Mouse (Mus musculus) G1E (cell line): ENCODE results near the gene Retreg2. TPM values are rescaled to one million over a fixed set of nuclear protein-coding genes. Genes with fewer than 3 reads are reported as not detected.

ENCODE experiments used
- ATAC-seq: 2 replicates; pipeline ENCODE4 v1.8.0; 2016; ENCODE audit warnings: mild to moderate bottlenecking; ENCODE audit not compliant: insufficient number of reproducible peaks, poor library complexity, low FRiP score, severe bottlenecking; ENCODE audit errors: extremely low read depth
- DNase-seq: peaks from one replicate; pipeline ENCODE4 v3.0.0; 2012; ENCODE audit warnings: low spot score
- H3K27me3 ChIP-seq: 2 replicates; pipeline ENCODE4 v1.6.1; 2012; ENCODE audit warnings: mild to moderate bottlenecking, low read length, inconsistent platforms; ENCODE audit not compliant: insufficient read depth
- H3K36me3 ChIP-seq: replicated peaks from 2 replicates; pipeline ENCODE3; 2012; ENCODE audit warnings: mild to moderate bottlenecking, inconsistent platforms
- H3K4me1 ChIP-seq: 2 replicates; pipeline ENCODE4 v1.6.1; 2012; ENCODE audit warnings: low read depth, low read length, inconsistent platforms, mixed read lengths; ENCODE audit not compliant: insufficient read depth
- H3K4me3 ChIP-seq: 2 replicates; pipeline ENCODE4 v1.5.1; 2012; ENCODE audit warnings: low read depth, mild to moderate bottlenecking, inconsistent platforms, low read length, moderate library complexity, mixed read lengths
- H3K9me3 ChIP-seq: replicated peaks from 2 replicates; pipeline ENCODE4 v1.6.1; 2012; ENCODE audit warnings: inconsistent platforms
- CTCF ChIP-seq: IDR thresholded peaks from 2 replicates; pipeline ENCODE4 v1.5.1; 2012; ENCODE audit warnings: low read depth, low read length, inconsistent platforms, mixed read lengths
- GATA1 ChIP-seq: IDR thresholded peaks from 2 replicates; pipeline ENCODE4 v1.6.1; 2012; ENCODE audit warnings: borderline replicate concordance, low read length, inconsistent platforms, mixed read lengths
- GATA2 ChIP-seq: IDR thresholded peaks from 2 replicates; pipeline ENCODE4 v1.6.1; 2012; ENCODE audit warnings: low read depth, low read length, inconsistent platforms, borderline replicate concordance
- POLR2AphosphoS5 ChIP-seq: IDR thresholded peaks from 2 replicates; pipeline ENCODE4 v1.6.1; 2012; ENCODE audit warnings: low read depth, low read length, inconsistent platforms; ENCODE audit not compliant: insufficient replicate concordance
- TAL1 ChIP-seq: conservative IDR thresholded peaks from 2 replicates; pipeline ENCODE4 v1.6.1; 2012; ENCODE audit warnings: low read depth, low read length, inconsistent platforms, mixed read lengths
- polyA plus RNA-seq: library from polyadenylated mRNA; stranded (reverse); fragments of >175 nt; gene quantifications from 2 replicates; pipeline ENCODE4 v1.2.3, GENCODE M21; 2012
- total RNA-seq, 2 experiments: library from RNA; stranded (forward) in 1 of 2; stranded (reverse) in 1 of 2; fragments of 200-1000 nt in 1 of 2; fragments of >200 nt in 1 of 2; fragmentation: Nextera tagmentation in 1 of 2; gene quantifications; 2 replicates each; pipeline ENCODE4 v1.2.3; 2014 to 2017

The Retreg2 gene
- total and polyA plus RNA-seq, 3 experiments, result 93.8 to 111 (median 101) TPM

DNA sequence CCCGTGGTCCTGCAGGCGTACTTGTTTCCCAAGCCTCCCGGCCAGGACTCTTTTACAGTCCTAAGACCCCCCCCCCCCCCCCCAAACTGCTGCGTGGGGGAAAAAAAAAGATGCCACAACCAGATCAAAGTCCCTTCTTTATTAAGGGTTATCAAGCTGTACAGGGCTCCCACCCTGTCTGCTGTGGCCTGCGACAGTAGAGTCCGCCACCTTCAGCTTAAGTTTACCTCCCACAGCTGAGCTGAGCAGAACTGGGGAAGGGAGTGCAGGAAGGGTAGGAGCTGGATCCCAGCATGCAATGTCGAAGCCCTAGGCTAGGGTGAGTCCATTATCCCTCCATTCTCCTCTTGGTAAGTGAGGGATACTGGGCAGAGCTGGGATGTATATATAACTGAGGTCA lies 38.2 kb downstream of the Retreg2 start:
- TF ChIP-seq POLR2AphosphoS5, result no peak
- TF ChIP-seq TAL1, result no peak
- TF ChIP-seq GATA1, result no peak
- TF ChIP-seq GATA2, result no peak
- no peak for TF ChIP-seq CTCF
- H3K4me1 ChIP-seq, result peaks cover 62% of the 10 kb centered on the region
- H3K4me3 ChIP-seq, result peak overlapping the region; percentile 80; the same call in 1 of the 2 replicates
- no peaks in the 10 kb centered on the region; the same call in 1 of the 2 replicates for H3K27me3 ChIP-seq
- DNase-seq (no peak), ATAC-seq (no peak)
- peaks cover 82% of the 10 kb centered on the region for H3K36me3 ChIP-seq
- H3K9me3 ChIP-seq, result peaks cover 3% of the 10 kb centered on the region; the same call in 1 of the 2 replicates

DNA sequence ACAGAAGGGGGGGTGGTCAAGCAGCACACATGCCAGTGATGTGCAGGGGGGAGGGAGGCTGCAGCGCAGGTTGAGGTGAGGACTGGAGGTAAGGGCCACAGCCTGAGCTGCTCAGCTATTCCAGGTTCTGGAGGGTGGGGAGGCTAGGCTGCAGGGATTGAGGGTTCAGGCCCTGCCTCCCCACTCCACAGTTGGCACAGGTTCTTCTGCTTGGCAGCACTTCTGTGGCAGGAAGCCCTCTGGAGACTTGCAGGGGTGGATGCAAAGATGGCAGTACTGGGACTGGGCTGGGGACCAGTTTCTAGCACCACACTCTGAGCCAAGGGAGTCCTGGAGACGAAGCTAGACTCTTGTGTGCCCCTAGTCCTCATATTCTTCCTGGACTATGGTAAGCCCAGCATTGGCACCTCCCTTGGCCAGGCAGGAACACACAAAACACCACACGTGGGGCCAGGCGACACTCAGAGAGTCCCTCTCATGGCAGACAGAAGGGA lies 38.8 kb downstream of the Retreg2 start:
- peak overlapping the region; percentile 10; the same call in 1 of the 2 replicates for H3K4me3 ChIP-seq
- no peak for TF ChIP-seq POLR2AphosphoS5
- H3K36me3 ChIP-seq, result peaks cover 82% of the 10 kb centered on the region

DNA sequence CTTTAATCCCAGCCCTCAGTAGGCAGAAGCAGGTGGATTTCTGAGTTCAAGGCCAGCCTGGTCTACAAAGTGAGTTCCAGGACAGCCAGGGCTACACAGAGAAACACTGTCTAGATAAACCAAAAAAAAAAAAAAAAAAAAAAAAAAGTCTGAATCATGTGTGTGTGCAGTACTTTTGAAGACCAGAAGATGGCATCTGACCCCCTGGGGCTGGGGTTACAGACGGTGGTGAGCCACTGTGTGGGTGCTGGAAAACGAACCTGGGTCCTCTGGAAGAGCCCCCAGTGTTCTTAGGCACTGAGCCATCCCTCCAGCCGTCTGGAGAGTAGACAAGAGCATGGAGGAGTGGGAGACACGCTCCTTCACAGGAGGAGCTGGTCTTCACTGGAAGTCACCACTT lies 39.6 kb downstream of the Retreg2 start:
- ATAC-seq (no peak), DNase-seq (no peak)
- TF ChIP-seq GATA2, result no peak
- no peak for TF ChIP-seq POLR2AphosphoS5
- no peak for TF ChIP-seq GATA1
- no peak for TF ChIP-seq TAL1
- TF ChIP-seq CTCF, result no peak
- Histone ChIP-seq H3K36me3 (peaks cover 82% of the 10 kb centered on the region), H3K4me3 (no peak overlapping the region), H3K9me3 (peaks cover 3% of the 10 kb centered on the region; the same call in 1 of the 2 replicates), H3K4me1 (peaks cover 54% of the 10 kb centered on the region), H3K27me3 (no peaks in the 10 kb centered on the region; the same call in 1 of the 2 replicates)

More for the DNA sequence above, 38.8 kb downstream of the Retreg2 start:
- peaks cover 58% of the 10 kb centered on the region for H3K4me1 ChIP-seq
- DNase-seq (no peak), ATAC-seq (no peak)
- no peaks in the 10 kb centered on the region; the same call in 1 of the 2 replicates for H3K27me3 ChIP-seq
- peaks cover 3% of the 10 kb centered on the region; the same call in 1 of the 2 replicates for H3K9me3 ChIP-seq

GRCm38 (mm10) chr1:75185495-75185894 lies 42.9 kb downstream of the Retreg2 start:
- H3K9me3 ChIP-seq, result peaks cover 3% of the 10 kb centered on the region; the same call in 1 of the 2 replicates
- ATAC-seq (no peak), DNase-seq (no peak)
- no peaks in the 10 kb centered on the region; the same call in 1 of the 2 replicates for H3K27me3 ChIP-seq
- no peak for TF ChIP-seq POLR2AphosphoS5
- no peak for TF ChIP-seq CTCF
- TF ChIP-seq TAL1, result no peak
- no peak for TF ChIP-seq GATA2
- TF ChIP-seq GATA1, result no peak
- H3K36me3 ChIP-seq, result peaks cover 97% of the 10 kb centered on the region
- H3K4me1 ChIP-seq, result peaks cover 50% of the 10 kb centered on the region
- no peak overlapping the region for H3K4me3 ChIP-seq

- no peak for ATAC-seq
- H3K4me3 ChIP-seq, result no peak overlapping the region
- peaks cover 86% of the 10 kb centered on the region for H3K36me3 ChIP-seq
- DNase-seq, result no peak
- H3K27me3 ChIP-seq, result no peaks in the 10 kb centered on the region; the same call in 1 of the 2 replicates
- peaks cover 47% of the 10 kb centered on the region for H3K4me1 ChIP-seq
- peaks cover 3% of the 10 kb centered on the region; the same call in 1 of the 2 replicates for H3K9me3 ChIP-seq
- TF ChIP-seq POLR2AphosphoS5 (no peak), GATA2 (no peak), TAL1 (no peak), CTCF (no peak), GATA1 (no peak)
Observed at GRCm38 (mm10) chr1:75187126-75187525, 44.5 kb downstream of the Retreg2 start.

DNA sequence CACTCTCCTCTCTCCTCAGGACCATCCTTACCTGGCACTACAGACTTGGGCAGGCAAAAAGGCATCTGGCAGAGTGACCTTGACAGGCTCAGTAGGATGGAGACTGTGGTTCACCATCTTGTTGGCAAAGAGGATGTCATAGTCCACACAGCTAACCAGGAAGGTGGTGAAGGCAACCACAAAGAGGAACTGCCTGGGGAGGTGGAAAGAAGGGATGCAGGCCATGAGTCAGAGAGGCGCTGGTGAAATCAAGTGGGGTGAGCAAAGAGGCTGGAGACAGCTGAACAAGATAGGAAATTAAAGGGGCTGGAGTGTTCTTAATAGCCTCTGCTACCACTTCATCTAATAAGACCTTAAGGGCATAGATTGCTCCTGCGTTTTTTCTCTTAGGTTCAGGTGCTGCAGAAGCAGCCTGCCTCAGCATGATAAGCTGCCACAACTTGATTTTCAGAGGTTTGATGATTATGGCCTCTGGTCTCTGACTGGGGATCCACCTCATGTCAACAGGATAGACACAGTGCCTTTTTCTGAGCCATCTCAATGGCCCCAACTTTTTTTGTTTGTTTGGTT lies 45.4 kb downstream of the Retreg2 start:
- DNase-seq (peak; percentile 40), ATAC-seq (no peak)
- H3K9me3 ChIP-seq, result no peaks in the 10 kb centered on the region
- H3K4me3 ChIP-seq, result no peak overlapping the region
- TF ChIP-seq TAL1, result peak; percentile 18; the same call in 1 of the 2 replicates
- no peak for TF ChIP-seq GATA1
- H3K27me3 ChIP-seq, result no peaks in the 10 kb centered on the region; the same call in 1 of the 2 replicates
- H3K4me1 ChIP-seq, result peaks cover 50% of the 10 kb centered on the region
- peaks cover 77% of the 10 kb centered on the region for H3K36me3 ChIP-seq
